8 mouse cellular contexts compared by ENCODE assay signal in genomic region chr4:127419062-127419785, GRCm38 (mm10).
DNase-seq lines count a peak whose midpoint lies in the region; ATAC-seq lines count a peak whose summit lies in the region.

No protein-coding gene starts in this region.

- no peak overlapping the region for H3K9ac ChIP-seq in heart, embryonic 12.5 days
- no peak overlapping the region for H3K9ac ChIP-seq in limb, embryonic 12.5 days (replicated peaks)
- H3K9ac ChIP-seq in stomach, embryonic 14.5 days (replicated peaks; ENCODE audit: low read depth, low read length) = 0 out of 2 replicates have a peak overlapping the region, but pooled peaks have one; percentile 6

- no peaks in the 10 kb centered on the region for H3K36me3 ChIP-seq in heart, embryonic 12.5 days
- H3K36me3 ChIP-seq in limb, embryonic 12.5 days = no peaks in the 10 kb centered on the region
- no peaks in the 10 kb centered on the region for H3K36me3 ChIP-seq in stomach, embryonic 14.5 days (ENCODE audit: control insufficient read depth, insufficient read depth, low read length)

- H3K27ac ChIP-seq in heart, embryonic 12.5 days (ENCODE audit: poor library complexity, severe bottlenecking) = no peak overlapping the region
- no peak overlapping the region for H3K27ac ChIP-seq in limb, embryonic 12.5 days
- H3K27ac ChIP-seq in stomach, embryonic 14.5 days (ENCODE audit: low read length) = peak overlapping the region; percentile 71

- peaks cover 22% of the 10 kb centered on the region for H3K4me1 ChIP-seq in heart, embryonic 12.5 days (replicated peaks)
- H3K4me1 ChIP-seq in limb, embryonic 12.5 days (replicated peaks) = peaks cover 28% of the 10 kb centered on the region
- H3K4me1 ChIP-seq in stomach, embryonic 14.5 days (ENCODE audit: control insufficient read depth, insufficient read depth, low read length) = peaks cover 45% of the 10 kb centered on the region

- WGBS in heart, embryonic 12.5 days = 33% methylated on average over 22 of the region's 22 CpGs
- 16% methylated on average over 22 of the region's 22 CpGs for WGBS in limb, embryonic 12.5 days
- whole genome bisulfite sequencing in stomach, embryonic 14.5 days = 9% methylated on average over 22 of the region's 22 CpGs

- H3K4me2 ChIP-seq in heart, embryonic 12.5 days = peak overlapping the region; percentile 17; the same call in 1 of the 2 replicates
- peak overlapping the region; percentile 26; the same call in 1 of the 2 replicates for H3K4me2 ChIP-seq in limb, embryonic 12.5 days
- peak overlapping the region; percentile 23; the same call in 1 of the 2 replicates for H3K4me2 ChIP-seq in stomach, embryonic 14.5 days (replicated peaks; ENCODE audit: low read depth, low read length)

- H3K4me3 ChIP-seq in heart, embryonic 12.5 days = no peak overlapping the region
- H3K4me3 ChIP-seq in limb, embryonic 12.5 days (replicated peaks) = no peak overlapping the region
- no peak overlapping the region for H3K4me3 ChIP-seq in stomach, embryonic 14.5 days (ENCODE audit: low read depth, low read length)

- no peak for ATAC-seq in heart, embryonic 12.5 days (ENCODE audit: insufficient number of reproducible peaks, low FRiP score)
- no peak for ATAC-seq in limb, embryonic 12.5 days (ENCODE audit: insufficient number of reproducible peaks, insufficient read depth, low FRiP score, low TSS enrichment, low read depth)
- peak; percentile 56 for ATAC-seq in stomach, embryonic 14.5 days (ENCODE audit: insufficient number of reproducible peaks, insufficient read depth, low FRiP score, low read depth)

- intact Hi-C loops in left cerebral cortex, postnatal 4 days (cut with DNase I) = no loop called here

- DNase-seq in left cerebral cortex, postnatal 4 days = peak; percentile 92
- DNase-seq in left cerebral cortex, adult 9 months (ENCODE audit: low spot score in 2 of 2) = no peak
- peak; percentile 43 to 61 for DNase-seq in cerebellum, adult 18-20 months
- no peak for DNase-seq in layer of hippocampus, adult 18-20 months (ENCODE audit: low spot score in 2 of 2)
- DNase-seq in spleen, postnatal 14 days (ENCODE audit: low spot score in 2 of 2) = no peak

- no peaks in the 10 kb centered on the region for H3K27me3 ChIP-seq in heart, embryonic 12.5 days (replicated peaks)
- H3K27me3 ChIP-seq in limb, embryonic 12.5 days = peaks cover 27% of the 10 kb centered on the region
- H3K27me3 ChIP-seq in stomach, embryonic 14.5 days (ENCODE audit: control insufficient read depth, insufficient read depth, low read length) = no peaks in the 10 kb centered on the region

- no peaks in the 10 kb centered on the region for H3K9me3 ChIP-seq in heart, embryonic 12.5 days (replicated peaks)
- no peaks in the 10 kb centered on the region for H3K9me3 ChIP-seq in limb, embryonic 12.5 days
- no peaks in the 10 kb centered on the region for H3K9me3 ChIP-seq in stomach, embryonic 14.5 days (ENCODE audit: control insufficient read depth, low read depth, low read length)

Comparison
In these comparisons a context has a peak if more than half of its experiments do, and no peak if none do; other contexts are left out.
1. DNase-seq: peak in left cerebral cortex, postnatal 4 days (single experiment) and cerebellum, adult 18-20 months (2 of 2); none in left cerebral cortex, adult 9 months (0 of 2), layer of hippocampus, adult 18-20 months (0 of 2) and spleen, postnatal 14 days (0 of 2).
2. Peak in every context shown above with its lines, with median percentiles within 50 percentile points of each other: H3K4me2 ChIP-seq.